Mouse (Mus musculus): ENCODE measurements around the gene Asrgl1.

Asrgl1 gene

DNA sequence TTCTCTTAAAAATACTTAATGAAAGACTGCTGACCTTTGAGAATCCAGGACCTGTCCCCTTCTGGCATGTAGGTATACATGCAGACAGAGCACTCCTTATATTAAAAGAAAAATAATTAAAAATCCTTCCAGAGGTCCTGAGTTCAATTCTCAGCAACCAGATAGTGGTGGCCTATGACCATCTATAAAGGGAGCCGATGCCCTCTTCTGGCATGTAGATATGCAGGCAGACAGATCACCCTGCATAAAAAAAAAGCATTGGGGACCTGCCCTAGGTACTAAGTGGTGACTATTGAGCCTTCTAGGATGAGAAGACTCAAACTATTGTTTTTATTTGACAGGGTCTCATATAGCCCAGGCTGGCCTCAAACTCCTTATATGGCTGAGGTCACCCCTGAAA lies 26.9 kb downstream of the Asrgl1 start:
- no peak for TF ChIP-seq GATA4 (IDR thresholded peaks at IDR 0.05; ENCODE audit: insufficient replicate concordance, low read length)

GRCm38 (mm10) chr19:9107379-9107755 lies 28.1 kb downstream of the Asrgl1 start:
- TF ChIP-seq GATA4 (IDR thresholded peaks at IDR 0.05; ENCODE audit: insufficient replicate concordance, low read length): no peak

GRCm38 (mm10) chr19:9106751-9107378 lies 28.6 kb downstream of the Asrgl1 start:
- TF ChIP-seq GATA4 (IDR thresholded peaks at IDR 0.05; ENCODE audit: insufficient replicate concordance, low read length): no peak

GRCm38 (mm10) chr19:9106096-9106495 lies 29.3 kb downstream of the Asrgl1 start:
- TF ChIP-seq GATA4 (IDR thresholded peaks at IDR 0.05; ENCODE audit: insufficient replicate concordance, low read length): no peak

GRCm38 (mm10) chr19:9105101-9105685 lies 30.2 kb downstream of the Asrgl1 start:
- TF ChIP-seq GATA4 (IDR thresholded peaks at IDR 0.05; ENCODE audit: insufficient replicate concordance, low read length): no peak

DNA sequence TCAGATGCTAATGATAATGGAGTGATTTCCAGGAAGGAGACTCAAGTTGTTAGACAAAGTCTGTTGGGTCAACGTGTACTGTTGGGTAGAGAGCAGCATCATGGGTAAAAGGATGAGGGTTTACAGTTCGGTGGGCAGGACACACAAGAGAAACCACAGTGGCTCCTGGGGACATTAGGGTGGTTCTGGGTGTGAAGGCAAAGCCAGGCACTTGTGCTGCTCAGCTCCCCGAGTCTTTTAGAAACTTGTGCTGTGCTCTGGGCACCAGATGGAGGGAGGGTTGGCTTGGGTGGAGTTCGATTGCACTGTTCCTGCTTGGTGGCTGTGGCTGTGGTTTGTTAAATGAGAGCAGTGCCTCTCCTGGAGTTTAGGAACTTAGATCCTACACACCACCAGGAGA lies 31.4 kb downstream of the Asrgl1 start:
- no peak for TF ChIP-seq GATA4 (IDR thresholded peaks at IDR 0.05; ENCODE audit: insufficient replicate concordance, low read length)

DNA sequence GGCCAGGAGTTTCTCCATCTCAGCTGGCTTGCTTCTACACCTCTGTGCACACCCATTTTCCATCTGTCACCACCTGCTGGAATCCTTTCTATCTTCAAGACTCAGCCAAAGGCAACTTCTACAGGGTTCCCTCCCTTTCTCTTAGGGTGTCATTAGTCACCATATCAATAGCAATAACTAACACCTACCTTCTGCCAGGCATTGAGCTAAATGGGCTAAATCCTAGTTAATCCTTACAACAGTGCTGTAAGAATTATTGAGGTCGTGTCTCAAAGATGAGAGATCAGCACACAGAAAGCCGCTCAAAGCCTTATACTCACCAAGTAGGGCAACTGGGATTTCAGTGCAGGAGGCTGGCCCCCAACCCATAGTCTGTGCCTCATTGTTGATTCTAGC lies 34.4 kb downstream of the Asrgl1 start:
- TF ChIP-seq GATA4 (IDR thresholded peaks at IDR 0.05; ENCODE audit: insufficient replicate concordance, low read length): no peak

DNA sequence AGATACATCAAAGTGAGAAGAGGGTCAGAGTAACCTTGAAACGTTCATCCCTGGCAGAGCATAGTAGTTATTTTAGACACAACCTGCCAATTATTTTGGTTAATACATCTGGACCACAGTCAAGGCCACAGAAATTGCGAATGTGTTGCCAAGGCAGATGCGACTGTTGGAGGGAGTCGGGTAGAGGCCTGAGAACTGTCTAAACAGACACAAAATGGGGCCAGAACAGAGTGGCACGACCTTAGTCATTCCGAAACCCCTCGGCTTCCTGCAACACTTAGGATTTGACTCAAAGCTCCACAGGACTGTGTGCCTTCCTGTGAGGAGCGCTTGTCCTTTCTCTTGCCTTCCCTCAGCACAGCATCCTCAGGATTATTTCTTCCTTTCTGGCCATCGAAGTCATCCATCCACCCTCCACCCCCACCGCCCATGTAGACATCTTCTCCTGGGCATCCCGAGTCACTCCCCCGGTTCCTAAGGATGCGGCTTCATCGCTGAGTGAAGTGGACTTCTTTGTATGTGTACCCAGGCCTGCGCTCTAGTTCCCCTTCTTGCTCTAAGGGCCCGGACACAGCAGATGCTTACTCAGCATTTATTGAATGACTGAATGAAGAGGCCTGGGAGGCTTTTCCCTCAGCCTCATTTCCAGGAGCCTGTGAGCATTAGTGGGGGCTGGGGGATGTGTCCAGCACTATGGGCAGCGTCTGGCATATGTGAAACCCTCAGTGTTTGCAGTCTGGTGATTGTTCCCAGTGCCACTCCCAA lies 35.0 kb downstream of the Asrgl1 start:
- TF ChIP-seq GATA4 (IDR thresholded peaks at IDR 0.05; ENCODE audit: insufficient replicate concordance, low read length): no peak

- no peak for TF ChIP-seq GATA4 (IDR thresholded peaks at IDR 0.05; ENCODE audit: insufficient replicate concordance, low read length)
Observed at GRCm38 (mm10) chr19:9099751-9100150, 35.7 kb downstream of the Asrgl1 start.

- TF ChIP-seq GATA4 (IDR thresholded peaks at IDR 0.05; ENCODE audit: insufficient replicate concordance, low read length): no peak
Observed at GRCm38 (mm10) chr19:9097441-9097840, 38.0 kb downstream of the Asrgl1 start.

DNA sequence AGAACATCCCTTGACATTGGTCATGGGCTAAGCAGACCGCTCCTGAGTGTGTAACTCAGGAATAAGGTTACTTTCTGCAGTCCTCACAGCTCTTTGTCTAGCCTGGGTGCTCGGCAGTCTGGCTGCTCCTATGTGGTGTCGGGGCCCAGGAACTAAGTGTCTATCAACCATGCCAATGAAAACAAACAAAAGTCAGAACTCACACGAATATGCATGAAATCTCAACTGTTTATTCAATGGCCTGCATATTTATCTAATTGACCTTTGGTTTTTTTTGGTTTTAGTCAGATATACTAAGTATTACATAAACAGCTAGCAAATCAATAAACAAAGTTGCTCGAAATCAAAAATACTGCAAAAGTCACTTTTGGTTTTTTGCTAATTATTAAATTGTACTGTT lies 40.3 kb downstream of the Asrgl1 start:
- TF ChIP-seq GATA4 (IDR thresholded peaks at IDR 0.05; ENCODE audit: insufficient replicate concordance, low read length): no peak

- TF ChIP-seq GATA4 (IDR thresholded peaks at IDR 0.05; ENCODE audit: insufficient replicate concordance, low read length): no peak
Observed at GRCm38 (mm10) chr19:9090709-9091108, 44.7 kb downstream of the Asrgl1 start.

DNA sequence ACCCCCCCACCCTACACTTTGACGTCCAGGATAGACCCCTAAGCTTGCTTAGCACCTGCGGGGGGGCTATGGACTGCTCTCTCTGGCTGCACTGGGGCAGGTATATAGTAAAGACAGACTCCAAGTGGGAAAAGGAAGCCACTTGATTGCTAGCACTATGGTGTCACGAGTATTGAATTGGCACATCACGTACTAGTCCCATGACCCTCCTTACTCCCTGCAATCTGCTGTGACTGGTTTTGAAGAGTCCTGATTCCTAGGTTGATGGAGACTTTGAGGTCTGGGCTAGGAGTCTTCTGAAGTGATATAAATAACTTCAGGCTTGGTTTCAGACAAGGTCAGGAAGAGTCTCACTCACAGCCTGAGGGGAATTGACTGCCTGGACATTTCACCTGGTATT lies 45.2 kb downstream of the Asrgl1 start:
- no peak for TF ChIP-seq GATA4 (IDR thresholded peaks at IDR 0.05; ENCODE audit: insufficient replicate concordance, low read length)

- TF ChIP-seq GATA4 (IDR thresholded peaks at IDR 0.05; ENCODE audit: insufficient replicate concordance, low read length): no peak
Observed at GRCm38 (mm10) chr19:9087821-9088220, 47.6 kb downstream of the Asrgl1 start, which contains the start of gene Scgb1a1. Gene Scgb1a1, minus strand, starts transcription at chr19:9087958.

DNA sequence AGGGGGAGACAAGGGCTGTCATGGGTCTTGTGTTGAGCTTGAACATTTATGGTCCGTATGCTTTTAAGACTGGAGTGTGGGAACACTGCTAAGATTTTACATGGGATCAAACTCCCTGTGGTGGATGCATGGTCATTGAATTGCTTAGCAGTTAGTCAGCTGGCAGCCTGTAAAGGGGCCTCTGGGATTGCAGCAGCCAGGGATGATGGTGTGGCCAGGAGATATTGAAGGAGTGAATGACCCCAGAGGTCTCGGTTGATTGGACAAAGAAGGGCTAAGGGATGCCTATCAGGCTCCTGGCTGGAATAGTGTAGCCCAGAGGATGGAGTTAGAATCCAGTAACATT lies 52.5 kb downstream of the Asrgl1 start:
- TF ChIP-seq GATA4 (IDR thresholded peaks at IDR 0.05; ENCODE audit: insufficient replicate concordance, low read length): no peak
